Mouse (Mus musculus): Measurements from ENCODE around the gene Sec13.

- no peak for TF ChIP-seq CTCF (conservative IDR thresholded peaks at IDR 0.05; ENCODE audit: low read length)
- no peak for TF ChIP-seq POU5F1 (IDR thresholded peaks at IDR 0.05; ENCODE audit: borderline replicate concordance, low read length)
Measured at GRCm38 (mm10) chr6:113785658-113786057, 45.1 kb upstream of the Sec13 start.
